Mouse (Mus musculus): ENCODE data around the gene Ccno.

- TF ChIP-seq POLR2A (IDR thresholded peaks at IDR 0.05; ENCODE audit: borderline replicate concordance, low read depth, low read length) (no peak), CTCF (IDR thresholded peaks at IDR 0.05; ENCODE audit: low read depth, low read length) (no peak)
Observed at GRCm38 (mm10) chr13:112945312-112945711, 42.3 kb upstream of the Ccno start.
